Mouse (Mus musculus): Measurements from ENCODE around the gene Leng9.

The Leng9 gene

DNA sequence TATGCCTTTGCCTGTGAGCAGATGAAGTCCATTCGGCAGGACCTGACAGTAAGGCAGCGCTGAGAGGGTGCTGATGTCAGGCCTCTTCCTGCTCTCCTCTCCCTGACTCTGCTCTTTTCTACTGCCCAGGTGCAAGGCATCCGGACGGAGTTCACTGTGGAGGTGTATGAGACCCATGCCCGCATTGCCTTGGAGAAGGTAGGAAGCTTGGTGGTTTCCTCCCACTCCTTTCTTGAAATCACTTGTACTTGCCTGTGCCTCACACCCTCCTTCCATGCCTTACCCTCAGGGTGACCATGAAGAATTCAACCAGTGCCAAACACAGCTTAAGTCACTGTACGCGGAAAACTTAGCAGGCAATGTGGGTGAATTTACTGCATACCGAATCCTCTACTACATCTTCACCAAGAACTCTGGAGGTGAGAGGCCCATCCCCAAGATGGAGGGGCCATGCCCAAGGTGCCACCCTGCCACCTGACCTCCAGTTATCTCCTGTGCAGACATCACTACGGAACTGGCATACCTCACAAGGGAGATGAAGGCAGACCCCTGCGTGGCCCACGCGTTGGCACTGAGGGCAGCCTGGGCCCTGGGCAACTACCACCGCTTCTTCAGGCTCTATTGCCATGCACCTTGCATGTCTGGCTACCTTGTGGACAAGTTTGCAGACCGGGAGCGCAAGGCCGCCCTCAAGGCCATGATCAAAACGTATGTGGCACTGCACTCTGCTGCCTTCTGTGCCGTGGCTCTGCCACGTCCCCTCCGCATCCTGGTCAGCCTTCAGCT is 5.2 kb downstream of the Leng9 start:
- DNase-seq (ENCODE audit: low spot score) = no peak

DNA sequence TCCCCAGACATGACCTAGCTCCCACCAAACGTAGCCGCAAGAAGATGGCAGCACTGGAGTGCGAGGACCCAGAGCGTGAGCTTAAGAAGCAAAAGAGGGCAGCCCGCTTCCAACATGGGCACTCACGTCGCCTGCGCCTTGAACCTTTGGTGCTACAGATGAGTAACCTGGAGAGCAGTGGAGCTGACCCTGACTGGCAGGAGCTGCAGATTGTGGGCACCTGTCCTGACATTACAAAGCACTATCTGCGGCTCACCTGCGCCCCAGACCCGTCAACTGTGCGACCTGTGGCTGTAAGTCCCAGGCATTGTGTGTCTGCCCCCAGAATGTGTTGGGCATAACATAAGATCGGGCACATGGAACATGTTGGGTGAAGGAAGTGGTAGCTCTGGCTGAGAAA is 6.1 kb downstream of the Leng9 start:
- DNase-seq (ENCODE audit: low spot score) = no peak

DNA sequence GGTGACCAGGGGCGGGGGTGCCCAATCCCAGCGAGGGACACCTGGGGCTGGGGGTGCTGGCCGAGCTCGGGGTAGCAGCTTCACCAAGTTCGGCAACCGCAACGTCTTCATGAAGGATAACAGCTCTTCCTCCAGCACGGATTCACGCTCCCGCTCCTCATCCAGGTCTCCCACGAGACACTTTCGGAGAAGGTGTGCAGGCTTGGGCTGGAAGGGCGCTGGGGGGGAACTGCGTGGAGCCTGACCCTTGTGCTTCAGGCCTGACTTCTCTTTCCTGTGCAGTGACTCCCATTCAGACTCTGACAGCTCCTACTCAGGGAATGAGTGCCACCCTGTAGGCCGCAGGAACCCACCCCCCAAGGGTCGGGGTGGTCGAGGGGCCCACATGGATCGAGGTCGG is 6.7 kb downstream of the Leng9 start:
- DNase-seq (ENCODE audit: low spot score) = no peak

DNA sequence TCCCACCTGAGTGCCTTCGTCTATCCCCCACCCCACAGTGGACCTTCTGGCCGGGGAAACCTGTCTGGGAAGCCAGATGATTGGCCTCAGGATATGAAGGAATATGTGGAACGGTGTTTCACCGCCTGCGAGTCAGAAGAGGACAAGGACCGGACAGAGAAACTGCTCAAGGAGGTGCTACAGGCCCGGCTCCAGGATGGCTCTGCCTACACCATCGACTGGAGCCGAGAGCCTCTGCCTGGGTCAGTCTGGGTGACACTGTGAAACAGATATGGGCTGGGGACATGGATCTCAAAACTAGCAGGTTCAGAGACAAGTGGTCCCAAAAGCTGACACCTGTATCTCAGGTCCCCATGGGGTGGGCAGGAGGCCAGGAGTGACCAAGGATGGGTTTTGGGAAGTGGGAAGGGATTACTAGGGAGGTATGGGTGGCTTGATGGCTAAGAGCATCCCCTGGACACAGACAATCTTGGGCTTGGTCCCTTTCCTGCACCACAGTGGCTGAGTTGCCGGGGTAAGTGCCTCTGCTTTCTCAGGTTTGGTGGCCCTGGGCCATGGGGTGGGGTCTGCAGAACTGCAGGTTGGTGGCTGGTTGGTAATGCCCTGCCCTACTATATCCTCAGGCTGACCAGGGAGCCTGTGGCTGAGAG is 7.3 kb downstream of the Leng9 start:
- DNase-seq (ENCODE audit: low spot score) = no peak

DNA sequence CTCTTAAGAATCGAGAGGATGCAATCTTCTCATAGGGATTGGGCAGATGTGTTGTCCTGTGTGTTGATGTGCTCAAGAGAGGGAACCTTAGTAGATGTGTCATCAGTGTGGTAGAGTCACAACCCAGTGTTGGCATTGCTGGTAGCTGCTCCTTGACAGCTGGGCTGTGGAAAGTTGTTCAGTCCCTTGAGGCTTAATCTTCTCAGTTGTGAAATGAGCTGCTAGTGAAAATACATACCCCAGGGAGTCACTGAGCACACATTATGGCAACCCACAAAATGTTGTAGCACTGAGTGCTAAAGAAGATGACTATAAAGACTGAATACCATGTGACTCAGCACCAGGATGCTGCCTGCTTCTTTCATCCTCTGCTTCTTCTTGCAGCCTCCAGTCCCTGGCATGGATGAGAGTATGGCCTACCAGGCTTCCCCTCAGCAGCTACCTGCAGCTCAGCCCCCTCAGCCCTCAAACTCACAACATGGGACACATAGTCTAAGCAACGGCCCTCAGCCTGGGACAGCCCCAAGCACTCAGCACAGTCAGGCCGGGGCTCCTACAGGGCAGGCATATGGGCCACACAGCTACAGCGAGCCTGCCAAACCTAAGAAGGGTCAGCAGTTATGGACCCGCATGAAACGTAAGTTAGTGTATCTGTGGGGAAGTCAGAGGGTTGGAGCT is 8.4 kb downstream of the Leng9 start:
- DNase-seq (ENCODE audit: low spot score) = no peak

DNA sequence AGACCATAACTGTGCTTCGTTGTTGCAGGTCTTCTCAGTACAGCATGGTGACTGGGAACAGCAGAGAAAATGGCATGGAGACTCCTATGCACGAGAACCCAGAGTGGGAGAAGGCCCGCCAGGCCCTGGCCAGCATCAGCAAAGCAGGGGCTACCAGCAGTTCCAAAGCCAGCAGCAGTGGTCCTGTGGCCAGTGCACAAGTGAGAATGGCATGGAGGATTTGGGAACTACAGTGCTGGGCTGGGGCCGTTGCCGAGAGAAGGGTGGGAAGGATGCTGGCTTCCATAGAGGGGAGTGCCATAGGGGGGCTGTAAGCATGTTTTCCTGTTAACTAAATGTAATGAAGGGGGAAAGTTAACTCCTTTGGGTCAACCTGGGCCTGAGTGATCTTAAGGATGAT is 10.8 kb downstream of the Leng9 start:
- DNase-seq (ENCODE audit: low spot score) = no peak

DNA sequence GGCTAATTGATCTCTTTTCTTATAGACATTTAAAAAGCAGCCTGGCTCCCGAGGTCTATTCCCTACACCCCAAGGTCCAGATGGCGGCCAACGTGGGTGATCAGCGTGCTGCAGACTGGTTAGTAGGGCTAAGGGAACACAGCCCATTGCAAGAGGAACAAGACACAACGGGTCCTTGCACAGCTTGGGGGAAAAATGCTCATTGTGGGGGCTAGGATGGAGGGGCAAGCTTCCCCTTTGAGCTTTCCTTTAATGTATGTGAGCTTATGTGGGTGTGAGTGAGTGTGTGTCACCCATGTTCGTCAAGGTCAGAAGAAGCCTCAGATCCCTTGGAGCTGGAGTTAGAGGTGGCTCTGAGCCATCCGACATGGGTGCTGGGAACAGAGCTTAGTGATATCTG is 11.5 kb downstream of the Leng9 start:
- no peak for DNase-seq (ENCODE audit: low spot score)

DNA sequence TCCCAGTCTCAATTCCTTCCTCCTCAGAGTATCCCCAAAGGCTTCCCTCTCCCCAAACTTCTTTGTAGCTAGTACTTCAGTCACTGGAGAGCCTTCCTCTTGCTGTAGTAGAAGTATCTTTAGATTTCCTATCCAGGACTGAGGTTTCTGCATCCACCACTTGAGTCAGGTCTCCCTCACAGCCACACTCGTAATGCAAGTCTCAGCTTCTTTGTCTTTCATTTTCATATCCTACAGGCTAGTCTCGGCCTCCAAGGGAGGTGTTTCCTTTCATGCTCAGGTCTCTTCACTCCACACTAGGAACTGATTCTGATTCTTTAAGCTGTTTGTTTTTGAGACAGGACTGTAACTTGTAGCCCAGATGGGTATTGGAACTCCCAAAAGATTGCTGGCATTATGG is 12.0 kb downstream of the Leng9 start:
- DNase-seq (ENCODE audit: low spot score) = no peak

DNA sequence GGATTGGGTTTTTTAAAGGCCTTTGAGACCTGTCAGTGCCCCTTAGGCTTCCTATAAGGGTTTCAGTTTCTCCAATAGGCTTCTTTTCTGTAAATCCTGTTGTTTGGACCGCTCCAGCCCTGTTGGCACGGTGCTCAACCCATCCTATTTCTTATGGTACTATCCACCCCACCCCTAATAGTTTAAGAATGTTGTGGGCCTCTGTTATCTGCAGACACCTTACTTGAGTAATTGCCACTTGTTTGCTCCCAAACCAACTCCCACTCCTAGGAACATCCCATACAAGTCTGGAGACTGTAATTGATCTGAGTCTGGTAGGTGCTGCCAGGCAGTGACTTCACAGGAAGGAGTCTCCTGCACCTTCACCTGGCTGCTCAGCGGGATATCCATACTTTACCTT is 12.4 kb downstream of the Leng9 start:
- no peak for DNase-seq (ENCODE audit: low spot score)

DNA sequence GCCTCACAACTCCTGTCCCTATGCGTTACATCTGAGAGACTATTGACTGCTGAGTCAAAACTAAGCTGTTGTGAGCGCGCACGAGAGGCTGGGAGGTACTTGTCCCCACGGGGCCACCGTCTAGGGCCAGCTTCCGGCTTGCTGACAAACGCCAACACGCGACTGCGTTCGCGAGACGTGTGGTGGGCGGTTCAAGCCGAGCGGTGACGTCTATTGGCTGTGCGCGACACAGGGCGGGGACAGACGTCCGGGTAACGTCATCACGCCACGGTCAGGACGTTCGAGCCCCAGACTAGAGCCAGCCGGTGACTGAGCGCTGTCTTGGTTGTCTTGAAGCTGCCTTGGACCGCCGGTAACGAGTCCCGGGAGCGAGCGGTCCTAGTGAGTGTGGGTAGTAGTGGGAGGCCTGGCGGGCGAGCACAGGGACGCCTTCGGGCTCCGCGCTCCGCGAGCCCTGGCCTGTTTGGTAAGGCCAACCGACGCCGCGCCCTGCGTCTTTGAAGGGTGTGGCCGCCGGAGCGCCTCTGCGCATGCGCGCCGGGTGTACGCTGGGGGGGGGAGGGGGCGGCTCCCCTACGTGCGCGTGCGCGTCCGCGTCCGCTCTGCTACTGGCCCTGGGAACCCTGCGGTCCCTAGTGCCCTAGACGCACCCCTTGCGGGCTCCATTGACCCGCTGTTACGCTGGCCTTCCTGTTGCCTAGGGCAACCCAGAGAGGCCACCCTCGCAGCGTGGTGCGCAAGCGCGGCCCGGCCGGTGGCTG is 13.2 kb downstream of the Leng9 start, which contains the start of gene Leng8:
Gene Leng8, plus strand, starts transcription at position 269 of the 761 bp plus-strand sequence.
- DNase-seq (ENCODE audit: low spot score) = peak; percentile 98

DNA sequence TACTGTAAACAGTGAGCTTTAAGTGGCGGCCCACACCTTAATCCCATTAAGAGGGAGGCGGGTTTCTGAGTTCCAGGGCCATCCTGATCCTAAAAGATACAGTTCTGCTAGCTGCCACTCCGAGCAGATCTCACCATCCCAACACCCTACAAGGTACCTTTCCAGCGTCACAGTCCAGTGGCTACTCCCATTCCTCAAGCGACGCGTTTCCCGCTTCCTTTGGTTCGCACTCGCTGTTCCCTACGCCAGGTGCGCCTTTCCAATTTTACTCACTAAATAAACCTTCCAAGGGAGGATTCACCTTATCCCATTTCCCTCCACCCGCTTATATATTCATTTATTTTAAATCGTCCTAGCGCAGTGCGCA is 13.8 kb downstream of the Leng9 start:
- no peak for DNase-seq (ENCODE audit: low spot score)

DNA sequence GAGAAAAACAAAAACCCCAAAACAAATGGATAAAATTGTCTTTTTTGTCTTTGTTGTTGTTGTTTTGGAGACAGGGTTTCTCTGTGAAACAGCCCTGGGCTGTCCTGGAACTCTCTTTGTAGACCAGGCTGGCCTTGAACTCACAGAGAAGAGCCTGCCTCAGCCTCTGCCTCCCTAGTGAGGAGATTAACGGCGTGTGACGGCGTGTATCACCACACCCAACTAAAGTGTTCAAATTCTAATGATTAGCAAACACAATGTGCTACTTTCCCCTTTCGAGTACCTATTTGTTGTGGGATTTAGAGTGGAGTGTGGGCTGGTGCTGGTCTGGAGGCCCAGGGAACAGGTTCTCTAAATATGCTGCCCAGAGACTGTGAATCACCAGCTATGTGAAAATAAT is 15.3 kb downstream of the Leng9 start:
- DNase-seq (ENCODE audit: low spot score) = no peak

DNA sequence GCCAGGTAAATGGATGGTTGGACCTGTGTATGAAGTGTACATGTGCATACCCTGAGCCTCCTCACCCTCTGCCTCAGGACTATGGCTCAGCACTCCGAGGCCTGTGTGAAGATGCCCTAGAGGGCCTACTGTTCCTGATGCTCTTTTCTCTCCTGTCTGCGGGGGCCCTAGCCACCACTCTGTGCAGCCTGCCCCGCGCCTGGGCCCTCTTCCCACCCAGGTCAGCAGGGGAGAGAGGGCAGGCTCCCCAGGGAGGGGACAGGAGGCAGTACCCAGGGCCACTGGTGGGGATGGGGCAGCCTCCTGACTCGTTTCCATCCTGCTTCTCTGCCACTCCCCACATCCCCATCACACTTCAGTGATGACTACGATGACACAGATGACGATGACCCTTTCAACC is 17.2 kb downstream of the Leng9 start:
- no peak for DNase-seq (ENCODE audit: low spot score)

DNA sequence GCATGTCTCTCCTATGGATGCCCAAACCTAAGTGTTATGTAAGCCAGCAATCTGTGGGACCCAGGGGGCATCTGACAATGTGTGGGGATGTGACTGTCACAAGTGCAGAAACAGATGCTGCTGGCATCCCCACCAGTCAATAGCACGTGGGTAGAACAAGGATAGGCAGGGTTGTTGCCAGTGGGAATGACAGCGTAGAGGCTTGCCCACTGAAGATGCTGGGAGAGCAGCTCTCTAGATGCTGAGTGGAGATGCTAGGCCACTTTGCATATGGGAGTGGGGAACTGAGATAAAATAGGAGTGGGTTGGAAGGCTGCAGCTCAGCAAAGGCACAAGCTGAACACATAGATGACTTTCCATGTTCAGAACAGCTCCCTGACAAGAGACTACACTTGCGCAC is 17.6 kb downstream of the Leng9 start:
- DNase-seq (ENCODE audit: low spot score) = no peak

DNA sequence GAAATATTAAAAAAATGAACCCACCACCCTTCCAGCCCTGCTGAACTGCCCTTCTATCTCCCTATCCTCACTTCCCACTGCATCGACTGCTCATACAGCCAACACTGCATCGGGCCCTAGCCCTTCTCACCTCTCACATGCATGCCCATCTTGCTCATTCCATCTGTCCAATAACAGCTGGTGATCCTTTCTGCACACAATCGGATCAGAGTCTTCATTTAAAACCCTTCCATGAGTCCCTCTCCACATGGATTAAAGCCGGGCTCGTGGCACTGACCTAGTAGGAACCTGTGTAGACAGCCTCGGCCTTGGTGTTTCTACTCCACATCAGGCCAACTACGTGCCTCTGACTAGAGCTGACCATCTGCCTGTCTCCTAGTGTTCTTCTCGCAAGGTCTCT is 18.2 kb downstream of the Leng9 start:
- DNase-seq (ENCODE audit: low spot score) = no peak

DNA sequence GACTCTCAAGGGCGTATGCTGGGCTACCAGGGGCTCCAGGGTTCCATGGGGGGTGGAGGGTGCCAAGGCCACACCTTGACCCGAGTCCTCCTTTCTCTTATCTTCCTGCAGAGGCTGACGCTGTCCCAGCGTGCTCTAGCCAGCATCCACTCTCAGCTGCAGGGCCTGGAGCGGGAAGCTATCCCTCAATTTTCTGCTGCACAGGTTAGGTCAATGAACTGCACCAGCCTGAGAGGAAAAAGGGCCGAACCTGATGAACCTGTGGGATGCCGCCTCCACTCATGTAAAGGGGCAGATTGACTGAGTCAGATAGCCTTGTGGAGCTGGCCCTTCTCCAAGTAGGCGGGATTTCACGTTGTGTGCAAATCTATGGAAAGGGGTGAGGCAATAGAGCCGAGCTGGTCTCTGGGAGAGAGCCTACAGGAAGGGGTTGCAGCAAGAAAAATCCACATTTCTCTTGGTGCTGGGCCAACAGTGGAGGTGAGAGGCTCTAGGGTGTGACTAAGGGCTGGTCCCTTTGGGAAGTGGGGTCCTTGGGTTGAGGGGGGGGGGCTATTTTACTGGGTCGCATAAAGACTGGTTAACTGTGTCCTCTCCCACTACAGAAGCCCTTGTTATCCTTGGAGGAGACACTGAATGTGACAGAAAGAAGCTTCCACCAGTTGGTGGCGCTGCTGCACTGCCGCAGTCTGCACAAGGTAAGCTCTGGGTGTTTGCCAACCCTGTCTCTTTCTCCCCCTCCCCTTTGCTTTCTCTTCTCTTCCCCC is 19.3 kb downstream of the Leng9 start:
- DNase-seq (ENCODE audit: low spot score) = peak; percentile 76

DNA sequence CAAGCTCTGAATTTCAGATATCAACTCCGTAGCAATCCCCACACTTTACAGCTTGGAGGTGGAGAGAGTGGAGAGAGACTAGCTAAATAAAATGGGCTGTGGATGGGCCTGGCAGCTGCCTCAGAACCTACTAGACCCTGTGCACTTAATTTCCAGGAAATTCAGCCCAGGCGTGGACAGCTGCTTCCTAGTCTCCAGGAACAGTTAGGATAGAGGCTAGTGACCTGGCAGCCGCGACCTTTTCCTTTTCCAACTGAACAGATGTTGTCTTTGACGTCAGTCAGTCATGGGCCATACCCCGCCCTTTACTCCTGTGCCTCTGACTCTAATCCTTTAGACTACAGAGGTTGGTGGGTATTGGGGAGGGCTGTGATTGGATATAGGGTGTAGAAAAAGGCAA is 21.3 kb downstream of the Leng9 start:
- DNase-seq (ENCODE audit: low spot score) = no peak

DNA sequence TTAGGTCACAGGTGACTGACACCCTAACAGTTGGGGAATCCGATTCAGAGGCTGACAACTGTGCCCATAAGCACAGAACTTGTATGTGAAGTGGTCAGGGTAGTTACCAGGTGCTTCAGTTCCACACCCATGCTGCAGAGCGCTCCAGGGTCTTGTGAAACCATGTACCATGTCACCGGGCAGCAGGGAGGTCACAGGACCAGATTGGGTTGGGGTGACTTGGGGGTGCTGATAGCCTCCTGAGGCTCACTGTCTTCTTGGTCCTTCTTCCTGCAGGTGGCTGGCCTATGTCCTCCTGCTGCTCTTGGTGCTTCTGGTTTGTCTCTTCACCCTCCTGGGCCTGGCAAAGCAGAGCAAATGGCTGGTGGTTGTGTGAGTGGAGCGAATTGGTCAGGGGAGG is 22.3 kb downstream of the Leng9 start:
- no peak for DNase-seq (ENCODE audit: low spot score)

DNA sequence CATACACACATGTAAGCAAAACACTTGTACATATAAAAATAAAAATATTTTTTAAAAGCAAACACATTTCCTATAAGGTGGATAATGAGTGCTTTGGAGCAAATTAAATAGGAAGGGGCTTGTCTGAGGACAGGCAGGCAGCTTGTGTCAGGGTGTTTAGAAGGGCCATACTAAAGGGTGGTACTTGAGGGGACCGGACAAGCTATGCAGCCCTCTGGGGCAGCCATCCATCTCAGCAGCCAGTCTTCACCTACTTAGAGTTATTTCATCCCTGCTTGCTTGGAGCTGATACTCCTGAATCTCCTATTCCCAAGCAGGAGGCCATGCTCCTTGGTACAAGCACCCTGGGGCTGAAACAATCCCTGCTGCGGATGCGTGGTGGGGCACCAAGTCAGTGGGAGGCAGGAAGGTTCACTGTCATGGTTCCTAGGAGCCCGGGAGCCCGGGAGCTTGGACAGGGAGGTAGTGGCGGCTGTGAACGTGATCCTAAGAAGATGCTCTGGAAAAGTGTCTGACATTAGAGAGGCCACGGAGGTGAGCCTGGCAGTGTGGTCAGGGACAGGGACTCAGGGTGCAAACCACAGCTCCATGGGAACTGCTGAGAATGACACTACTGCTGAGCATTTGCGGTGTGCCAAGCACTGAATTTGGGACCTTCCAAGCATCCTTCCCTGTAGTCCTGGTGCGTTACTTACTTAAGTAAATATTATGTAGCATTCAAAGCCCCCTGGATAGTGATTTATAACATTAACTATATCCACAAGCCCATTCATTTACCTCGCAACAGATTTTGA is 23.0 kb downstream of the Leng9 start:
- DNase-seq (ENCODE audit: low spot score) = no peak

DNA sequence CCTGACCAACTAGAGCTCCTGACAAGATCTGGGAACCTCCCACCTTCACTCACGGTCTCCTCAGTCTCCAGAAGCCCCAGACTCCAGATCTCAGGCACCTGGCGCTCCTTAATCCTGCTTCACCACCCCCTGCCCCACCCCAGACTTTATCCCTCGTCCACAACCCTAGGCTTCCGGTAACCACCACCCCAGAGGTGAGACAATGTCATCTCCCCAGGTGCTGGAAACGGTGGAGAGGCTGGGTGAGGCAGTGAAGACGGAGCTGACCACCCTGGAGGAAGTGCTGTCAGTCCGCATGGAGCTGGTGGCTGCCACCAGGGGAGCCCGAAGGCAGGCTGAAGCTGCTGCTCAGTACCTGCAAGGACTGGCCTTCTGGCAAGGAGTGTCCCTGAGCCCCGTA is 24.9 kb downstream of the Leng9 start:
- DNase-seq (ENCODE audit: low spot score) = no peak

DNA sequence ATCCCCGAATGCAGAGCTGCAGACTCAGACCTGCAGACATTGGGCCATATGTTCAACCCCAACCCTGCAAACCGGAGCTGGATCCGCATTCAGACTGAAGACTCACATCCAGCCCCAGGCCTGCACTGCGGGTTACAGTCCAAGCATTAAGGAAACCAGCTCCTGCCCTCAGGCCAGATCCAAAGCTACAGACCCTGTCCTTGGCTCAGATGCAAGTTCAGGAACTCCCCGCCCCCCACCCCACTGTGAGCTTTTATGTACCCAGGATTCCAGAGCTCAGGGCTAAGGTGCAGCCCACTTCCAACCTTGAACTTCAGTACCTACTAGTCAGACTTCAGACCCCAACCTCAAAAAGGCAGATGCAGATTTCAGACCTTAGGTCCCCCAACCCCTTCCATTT is 25.3 kb downstream of the Leng9 start:
- no peak for DNase-seq (ENCODE audit: low spot score)
